Mouse (Mus musculus) limb, embryonic 11.5 days (tissue): ENCODE measurements at regions not wholly inside any gene's neighbourhood (a gene's known extent, or its start where the extent isn't known, plus 50 kb on each side); places are given as distances from the start of the nearest gene placed in this dataset.

Source experiments
- ATAC-seq: fragments of 200-750 bp; cut with Nextera tagmentation; 2 replicates; pipeline ENCODE4 v1.8.0; 2017; ENCODE audit warnings: low read depth; ENCODE audit not compliant: insufficient number of reproducible peaks, low FRiP score, low TSS enrichment
- DNase-seq: peaks from one replicate; pipeline ENCODE4 v3.0.0-alpha.2; 2015; ENCODE audit warnings: low spot score
- H3K27ac ChIP-seq: fragments of 300-500 bp; sonication (generic); replicated peaks from 2 replicates; pipeline ENCODE4 v1.5.1; 2014; ENCODE audit warnings: low read depth, mild to moderate bottlenecking, low read length
- H3K27me3 ChIP-seq: fragments of 300-500 bp; sonication (generic); 2 replicates; pipeline ENCODE4 v1.6.1; 2014; ENCODE audit warnings: mild to moderate bottlenecking, low read length, mixed read lengths; ENCODE audit not compliant: control insufficient read depth, insufficient read depth
- H3K36me3 ChIP-seq: fragments of 300-500 bp; sonication (generic); 2 replicates; pipeline ENCODE4 v1.6.1; 2014; ENCODE audit warnings: mild to moderate bottlenecking, low read length, moderate library complexity, mixed read lengths; ENCODE audit not compliant: control insufficient read depth, insufficient read depth
- H3K4me1 ChIP-seq: fragments of 300-500 bp; sonication (generic); 2 replicates; pipeline ENCODE4 v1.6.1; 2014; ENCODE audit warnings: low read length, mixed read lengths; ENCODE audit not compliant: control insufficient read depth, insufficient read depth
- H3K4me2 ChIP-seq: fragments of 300-500 bp; sonication (generic); 2 replicates; pipeline ENCODE4 v1.6.1; 2014; ENCODE audit warnings: low read depth, mild to moderate bottlenecking, moderate library complexity; ENCODE audit not compliant: severe bottlenecking
- H3K4me3 ChIP-seq: fragments of 300-500 bp; sonication (generic); 2 replicates; pipeline ENCODE4 v1.5.1; 2014; ENCODE audit warnings: low read depth, low read length
- H3K9ac ChIP-seq: fragments of 300-500 bp; sonication (generic); 2 replicates; pipeline ENCODE4 v1.6.1; 2014; ENCODE audit warnings: mild to moderate bottlenecking, low read length
- H3K9me3 ChIP-seq: fragments of 300-500 bp; sonication (generic); 2 replicates; pipeline ENCODE4 v1.6.1; 2016; ENCODE audit warnings: low read length; ENCODE audit not compliant: control insufficient read depth
- WGBS: fragments of 180-500 bp; shearing (Covaris S2); extraction: QIAGEN DNeasy Blood & Tissue Kit; methylation state at CpG from one replicate; pipeline ENCODE4 v1.1.7; 2014; 5-methylcytosine and 5-hydroxymethylcytosine counted together

- Histone ChIP-seq H3K4me1 (no peaks in the 10 kb centered on the region), H3K36me3 (no peaks in the 10 kb centered on the region), H3K4me2 (no peak overlapping the region), H3K9ac (no peak overlapping the region), H3K4me3 (no peak overlapping the region), H3K27ac (no peak overlapping the region), H3K9me3 (no peaks in the 10 kb centered on the region), H3K27me3 (no peaks in the 10 kb centered on the region)
- WGBS, result 44% methylated on average over 6 of the region's 6 CpGs
- DNase-seq (peak; percentile 71), ATAC-seq (no peak)
Measured at GRCm38 (mm10) chr10:29803915-29804545, 268.4 kb upstream of the Rspo3 start.

- no peaks in the 10 kb centered on the region for H3K36me3 ChIP-seq
- no peak overlapping the region for H3K27ac ChIP-seq
- WGBS, result 91% methylated on average over 3 of the region's 3 CpGs
- H3K27me3 ChIP-seq, result no peaks in the 10 kb centered on the region
- DNase-seq (no peak), ATAC-seq (no peak)
- H3K4me2 ChIP-seq, result no peak overlapping the region
- H3K4me3 ChIP-seq, result no peak overlapping the region
- no peak overlapping the region for H3K9ac ChIP-seq
- H3K4me1 ChIP-seq, result no peaks in the 10 kb centered on the region
- H3K9me3 ChIP-seq, result no peaks in the 10 kb centered on the region
Measured at GRCm38 (mm10) chr10:29802637-29803036, 267.0 kb upstream of the Rspo3 start.

DNA sequence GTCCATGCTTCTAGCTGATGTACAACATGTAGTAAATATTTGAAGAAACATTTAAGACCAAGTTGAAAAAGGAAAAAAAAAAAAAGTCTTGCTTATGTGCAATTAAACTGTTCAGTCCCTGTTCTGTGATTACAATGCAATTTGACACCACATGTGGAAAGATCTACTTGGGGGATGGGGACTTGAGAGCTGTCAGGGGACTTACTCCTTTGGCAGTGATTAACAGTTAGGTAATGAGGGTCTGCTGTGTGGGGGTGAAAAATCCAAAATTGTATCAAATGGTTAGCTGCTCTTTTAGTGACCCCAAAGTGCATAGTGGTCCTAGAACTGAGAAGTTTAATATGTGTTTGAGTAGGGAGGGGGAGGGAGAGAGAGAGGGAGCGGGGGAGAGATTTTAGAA is 259.0 kb upstream of the Rspo3 start:
- H3K27ac ChIP-seq, result no peak overlapping the region
- WGBS, result 71% methylated on average over 1 of the region's 1 CpGs
- no peaks in the 10 kb centered on the region for H3K9me3 ChIP-seq
- H3K9ac ChIP-seq, result no peak overlapping the region
- ATAC-seq, result peak; percentile 70; the same call in 1 of the 2 replicates
- H3K4me2 ChIP-seq, result no peak overlapping the region
- H3K4me3 ChIP-seq, result no peak overlapping the region
- H3K36me3 ChIP-seq, result no peaks in the 10 kb centered on the region
- peaks cover 4% of the 10 kb centered on the region; the same call in 1 of the 2 replicates for H3K4me1 ChIP-seq
- no peaks in the 10 kb centered on the region for H3K27me3 ChIP-seq
- no peak for DNase-seq

DNA sequence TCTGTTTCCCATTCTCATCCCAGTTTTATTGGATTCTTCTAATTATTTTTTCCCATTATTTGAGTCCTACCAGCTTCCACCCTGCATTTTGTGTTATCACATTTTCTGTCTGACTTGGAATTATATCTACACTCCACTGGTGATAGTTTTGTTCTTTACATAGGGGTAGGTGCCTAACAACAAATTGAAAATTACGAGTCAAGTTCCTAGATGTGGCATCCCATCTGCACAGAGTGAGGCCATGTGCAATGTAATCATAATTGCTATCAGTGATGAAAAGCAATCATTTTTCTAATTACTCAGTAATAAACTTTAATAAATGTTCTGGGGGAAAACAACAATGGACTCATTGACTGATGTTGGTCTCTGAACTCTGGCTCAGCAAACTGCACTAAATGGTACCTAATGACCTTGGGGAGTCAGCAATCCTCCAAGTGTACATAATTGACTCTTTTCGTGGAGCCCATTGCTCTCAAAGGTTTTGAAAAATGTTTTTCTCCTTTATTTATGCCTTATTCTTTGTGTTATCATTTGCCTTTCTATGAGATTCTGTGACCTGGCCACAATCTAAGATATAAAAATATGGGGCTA is 250.6 kb upstream of the Rspo3 start:
- H3K27ac ChIP-seq, result no peak overlapping the region
- WGBS, result 55% methylated on average over 2 of the region's 2 CpGs
- no peaks in the 10 kb centered on the region for H3K4me1 ChIP-seq
- ATAC-seq, result peak; percentile 44; the same call in 1 of the 2 replicates
- no peak for DNase-seq
- no peak overlapping the region for H3K4me3 ChIP-seq
- no peaks in the 10 kb centered on the region for H3K36me3 ChIP-seq
- no peaks in the 10 kb centered on the region for H3K27me3 ChIP-seq
- no peaks in the 10 kb centered on the region for H3K9me3 ChIP-seq
- H3K9ac ChIP-seq, result no peak overlapping the region
- H3K4me2 ChIP-seq, result no peak overlapping the region

- Histone ChIP-seq H3K4me3 (no peak overlapping the region), H3K27me3 (no peaks in the 10 kb centered on the region), H3K9me3 (no peaks in the 10 kb centered on the region), H3K4me2 (no peak overlapping the region), H3K36me3 (no peaks in the 10 kb centered on the region), H3K27ac (no peak overlapping the region), H3K9ac (no peak overlapping the region), H3K4me1 (0 out of 2 replicates have a peak, but pooled peaks cover 2% of the 10 kb centered on the region)
- WGBS, result 30% methylated on average over 3 of the region's 3 CpGs
- ATAC-seq, result 0 out of 2 replicates have a peak, but pooled peaks have one; percentile 44
- peak; percentile 40 for DNase-seq
Measured at GRCm38 (mm10) chr10:29736677-29737076, 201.0 kb upstream of the Rspo3 start.

DNA sequence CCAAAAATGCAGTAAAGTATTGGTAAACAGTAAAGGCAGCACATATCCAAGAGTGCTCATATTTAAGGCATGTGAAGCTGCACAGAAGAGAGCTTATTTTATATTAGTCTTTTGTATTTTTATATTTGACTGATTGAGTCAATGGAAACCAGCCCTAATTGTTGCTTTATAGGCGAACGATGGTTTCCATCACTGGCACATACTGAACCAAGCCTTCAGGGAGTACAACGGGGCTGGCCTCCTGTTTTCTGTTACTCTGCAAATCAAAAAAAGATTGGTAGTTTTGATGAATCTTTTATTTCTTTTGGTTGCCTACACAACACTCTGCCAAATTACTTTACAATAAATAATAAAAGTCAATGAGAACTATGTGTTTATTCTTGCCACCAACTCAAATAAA is 189.7 kb upstream of the Rspo3 start:
- Histone ChIP-seq H3K9ac (no peak overlapping the region), H3K4me1 (peaks cover 8% of the 10 kb centered on the region; the same call in 1 of the 2 replicates)
- no peak for ATAC-seq

GRCm38 (mm10) chr10:29710967-29711366 is 175.3 kb upstream of the Rspo3 start:
- Histone ChIP-seq H3K4me1 (no peaks in the 10 kb centered on the region), H3K27ac (no peak overlapping the region), H3K9ac (no peak overlapping the region), H3K4me2 (no peak overlapping the region), H3K4me3 (no peak overlapping the region), H3K27me3 (no peaks in the 10 kb centered on the region), H3K36me3 (no peaks in the 10 kb centered on the region), H3K9me3 (no peaks in the 10 kb centered on the region)
- 23% methylated on average over 1 of the region's 1 CpGs for WGBS
- ATAC-seq, result no peak
- no peak for DNase-seq

More for the DNA sequence above, 189.7 kb upstream of the Rspo3 start:
- Histone ChIP-seq H3K4me2 (no peak overlapping the region), H3K36me3 (no peaks in the 10 kb centered on the region), H3K27me3 (no peaks in the 10 kb centered on the region), H3K9me3 (no peaks in the 10 kb centered on the region), H3K4me3 (no peak overlapping the region), H3K27ac (no peak overlapping the region)
- peak; percentile 78 for DNase-seq
- WGBS, result 29% methylated on average over 3 of the region's 3 CpGs

DNA sequence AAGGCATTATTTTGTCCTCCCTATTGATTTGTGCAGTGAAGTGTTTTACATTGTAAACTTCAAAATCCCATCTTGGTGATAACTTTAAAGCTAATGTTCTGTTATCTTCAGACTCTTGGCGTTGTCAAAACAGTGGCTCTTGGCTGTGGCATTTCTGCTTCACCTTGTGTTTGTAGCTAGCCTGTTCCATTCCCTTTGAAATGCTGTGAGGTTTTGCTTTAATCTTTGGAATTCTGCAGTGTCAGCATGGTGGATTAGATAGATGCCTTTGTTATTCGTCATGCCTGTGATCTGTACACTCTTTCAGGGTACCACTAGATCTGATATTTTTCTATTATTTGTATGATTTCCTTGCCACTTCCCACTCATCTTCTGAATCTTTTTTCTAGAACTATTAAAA is 173.0 kb upstream of the Rspo3 start:
- WGBS, result 63% methylated on average over 2 of the region's 2 CpGs
- H3K27ac ChIP-seq, result no peak overlapping the region
- no peak overlapping the region for H3K4me3 ChIP-seq
- H3K4me1 ChIP-seq, result no peaks in the 10 kb centered on the region
- no peak for ATAC-seq
- H3K9me3 ChIP-seq, result no peaks in the 10 kb centered on the region
- no peak for DNase-seq
- no peak overlapping the region for H3K9ac ChIP-seq
- no peak overlapping the region for H3K4me2 ChIP-seq
- no peaks in the 10 kb centered on the region for H3K36me3 ChIP-seq
- H3K27me3 ChIP-seq, result no peaks in the 10 kb centered on the region
